Mouse (Mus musculus): ENCODE results near the gene Fggy. TPM values are rescaled to one million over a fixed set of nuclear protein-coding genes. Genes with fewer than 3 reads are reported as not detected.
A peak's percentile ranks its signal among the peaks of the same experiment; 100 is the strongest.

Gene Fggy
- polyA plus RNA-seq, 1 experiment from 2014 or later: 7.3 TPM

DNA sequence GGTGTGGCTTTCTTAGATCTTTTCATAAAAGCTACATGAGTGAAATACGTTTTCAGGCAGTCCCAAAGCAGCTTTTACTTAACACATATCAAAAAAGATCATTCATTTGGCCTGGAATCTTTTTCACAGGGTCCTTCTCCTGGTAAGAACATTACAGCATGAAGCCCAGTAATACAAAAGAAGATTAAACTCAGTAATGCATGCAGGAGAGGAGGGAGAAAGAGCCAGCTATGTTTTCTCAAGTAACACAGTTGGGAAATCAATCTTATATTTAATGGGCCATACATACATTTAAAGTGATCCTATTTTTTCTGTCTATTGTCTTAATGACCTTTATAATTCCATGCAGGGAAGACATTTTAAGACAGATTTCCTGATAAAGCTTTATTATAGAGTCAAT lies 282.6 kb downstream of the Fggy start:
- H3K4me1 ChIP-seq: no peaks in the 10 kb centered on the region
- no peaks in the 10 kb centered on the region for H3K36me3 ChIP-seq (replicated peaks)
- WGBS: 84% methylated on average over 1 of the region's 1 CpGs
- no peak for DNase-seq (ENCODE audit: low spot score)
- no peaks in the 10 kb centered on the region for H3K9me3 ChIP-seq
- no peaks in the 10 kb centered on the region for H3K27me3 ChIP-seq (replicated peaks; ENCODE audit: low read depth, poor library complexity, severe bottlenecking)
- H3K27ac ChIP-seq (replicated peaks): no peak overlapping the region
- H3K4me3 ChIP-seq: no peak overlapping the region

DNA sequence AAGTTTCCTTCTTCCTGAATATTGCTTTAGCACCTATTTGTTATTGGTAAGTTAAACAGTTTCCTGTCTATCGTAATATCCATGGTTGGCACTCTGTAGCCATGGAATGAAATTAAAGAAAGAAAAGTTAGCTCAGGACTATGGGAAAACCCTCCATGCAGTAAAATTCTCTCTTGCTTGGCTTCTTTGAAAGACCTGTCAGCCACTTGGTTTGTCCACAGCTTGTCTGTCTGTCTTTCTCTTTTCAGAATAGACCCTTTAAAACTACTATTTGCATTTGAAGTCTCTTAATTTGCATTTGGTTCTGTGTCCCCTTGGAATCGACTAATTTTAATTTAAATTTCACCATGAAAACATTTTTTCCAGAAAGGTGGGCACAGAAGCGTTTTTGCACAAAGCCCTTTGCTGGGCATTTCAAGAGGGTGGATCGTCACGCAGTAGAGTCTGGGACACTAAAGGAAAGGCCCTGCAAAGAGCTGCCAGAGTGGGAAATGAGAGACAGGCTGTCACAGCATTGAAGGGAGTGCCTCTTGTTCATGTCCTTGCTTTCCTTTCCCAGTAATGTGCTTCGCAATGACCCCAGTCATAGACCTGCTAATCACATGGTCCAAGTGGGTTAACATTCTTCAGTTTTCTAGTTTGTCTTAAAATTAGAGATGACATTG lies 283.2 kb downstream of the Fggy start:
- no peaks in the 10 kb centered on the region for H3K36me3 ChIP-seq (replicated peaks)
- H3K9me3 ChIP-seq: no peaks in the 10 kb centered on the region
- 85% methylated on average over 6 of the region's 6 CpGs for WGBS
- DNase-seq (ENCODE audit: low spot score): no peak
- H3K4me3 ChIP-seq: no peak overlapping the region
- H3K27me3 ChIP-seq (replicated peaks; ENCODE audit: low read depth, poor library complexity, severe bottlenecking): no peaks in the 10 kb centered on the region
- no peak overlapping the region for H3K27ac ChIP-seq (replicated peaks)
- peaks cover 4% of the 10 kb centered on the region for H3K4me1 ChIP-seq

DNA sequence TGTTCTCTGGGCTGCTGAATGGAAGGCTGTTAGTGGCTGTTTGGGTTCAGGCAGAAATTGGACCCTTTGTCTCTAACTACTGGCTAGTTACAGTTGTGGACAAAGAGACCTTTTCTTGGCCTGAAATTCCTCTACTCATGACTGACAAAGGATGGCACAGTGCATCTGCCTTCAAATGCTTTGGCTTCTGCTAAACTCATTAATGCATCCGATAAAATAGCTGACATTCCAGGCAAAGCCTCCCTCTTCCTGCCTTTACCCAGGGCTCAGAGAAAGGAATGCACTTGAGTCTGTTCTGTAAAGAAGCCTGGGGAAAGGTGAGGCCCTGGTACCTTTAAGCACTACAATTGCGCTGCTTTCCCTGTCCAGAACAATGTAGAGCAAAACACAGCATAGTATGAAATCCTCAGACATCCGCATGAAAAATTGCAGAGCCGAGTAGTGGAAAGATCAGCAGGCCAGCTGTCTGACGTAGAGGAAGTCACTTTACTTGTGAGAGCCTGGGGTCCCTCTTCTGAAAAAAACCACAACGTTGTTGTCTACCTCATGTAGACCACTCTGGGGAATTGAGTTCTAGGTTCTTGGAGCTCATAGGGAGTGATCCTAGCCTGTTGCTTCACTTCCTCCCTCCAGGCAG lies 288.8 kb downstream of the Fggy start:
- no peak overlapping the region for H3K4me3 ChIP-seq
- no peaks in the 10 kb centered on the region for H3K27me3 ChIP-seq (replicated peaks; ENCODE audit: low read depth, poor library complexity, severe bottlenecking)
- H3K36me3 ChIP-seq (replicated peaks): no peaks in the 10 kb centered on the region
- H3K9me3 ChIP-seq: no peaks in the 10 kb centered on the region
- peaks cover 24% of the 10 kb centered on the region for H3K4me1 ChIP-seq
- WGBS: 38% methylated on average over 6 of the region's 6 CpGs
- DNase-seq (ENCODE audit: low spot score): peak; percentile 18
- peak overlapping the region; percentile 69 for H3K27ac ChIP-seq (replicated peaks)

DNA sequence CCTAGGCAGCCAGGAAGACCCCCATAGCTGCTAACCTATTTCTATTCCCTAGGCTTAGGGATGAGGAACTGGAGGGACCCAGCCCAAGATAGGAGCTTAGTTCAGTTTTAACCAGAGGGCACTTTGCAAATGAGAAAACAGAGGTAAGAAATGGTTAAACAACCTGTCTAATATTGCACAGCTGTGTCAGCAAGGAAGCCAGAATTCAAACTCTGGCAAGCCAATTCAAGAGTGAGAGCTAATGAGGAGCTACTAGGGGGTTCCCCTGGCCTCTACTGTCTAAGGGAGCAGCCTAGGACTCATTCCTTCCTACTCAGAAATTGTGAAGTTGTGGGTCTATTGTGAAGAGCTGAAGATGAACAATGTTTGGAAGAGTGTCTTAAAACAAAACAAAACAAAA lies 289.9 kb downstream of the Fggy start:
- H3K27ac ChIP-seq (replicated peaks): no peak overlapping the region
- H3K9me3 ChIP-seq: no peaks in the 10 kb centered on the region
- peaks cover 24% of the 10 kb centered on the region for H3K4me1 ChIP-seq
- DNase-seq (ENCODE audit: low spot score): no peak
- no peak overlapping the region for H3K4me3 ChIP-seq
- H3K36me3 ChIP-seq (replicated peaks): no peaks in the 10 kb centered on the region
- no peaks in the 10 kb centered on the region for H3K27me3 ChIP-seq (replicated peaks; ENCODE audit: low read depth, poor library complexity, severe bottlenecking)

DNA sequence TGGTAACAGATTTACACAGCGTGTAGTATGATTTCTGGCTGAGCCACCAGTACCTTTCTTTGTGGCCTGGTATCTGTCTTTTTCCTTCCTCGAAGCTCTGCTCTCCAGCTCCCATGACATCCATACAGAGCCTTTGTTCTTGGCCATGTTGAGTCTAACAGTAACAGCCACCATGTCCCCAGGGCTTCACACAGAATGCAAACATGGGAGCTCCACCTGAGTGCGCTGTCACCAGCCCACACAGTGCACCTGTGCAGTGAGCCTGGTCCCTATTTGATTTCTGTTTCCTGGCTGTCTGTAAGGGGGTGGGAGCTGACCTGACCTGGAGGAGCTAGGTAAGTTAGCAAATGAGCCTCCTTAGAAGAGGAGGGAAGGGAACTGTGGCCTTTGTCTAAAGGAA lies 290.4 kb downstream of the Fggy start:
- peak overlapping the region; percentile 48 for H3K27ac ChIP-seq (replicated peaks)
- H3K36me3 ChIP-seq (replicated peaks): no peaks in the 10 kb centered on the region
- H3K4me3 ChIP-seq: no peak overlapping the region
- peaks cover 24% of the 10 kb centered on the region for H3K4me1 ChIP-seq
- no peak for DNase-seq (ENCODE audit: low spot score)
- H3K27me3 ChIP-seq (replicated peaks; ENCODE audit: low read depth, poor library complexity, severe bottlenecking): no peaks in the 10 kb centered on the region
- H3K9me3 ChIP-seq: no peaks in the 10 kb centered on the region
- 88% methylated on average over 3 of the region's 3 CpGs for WGBS

DNA sequence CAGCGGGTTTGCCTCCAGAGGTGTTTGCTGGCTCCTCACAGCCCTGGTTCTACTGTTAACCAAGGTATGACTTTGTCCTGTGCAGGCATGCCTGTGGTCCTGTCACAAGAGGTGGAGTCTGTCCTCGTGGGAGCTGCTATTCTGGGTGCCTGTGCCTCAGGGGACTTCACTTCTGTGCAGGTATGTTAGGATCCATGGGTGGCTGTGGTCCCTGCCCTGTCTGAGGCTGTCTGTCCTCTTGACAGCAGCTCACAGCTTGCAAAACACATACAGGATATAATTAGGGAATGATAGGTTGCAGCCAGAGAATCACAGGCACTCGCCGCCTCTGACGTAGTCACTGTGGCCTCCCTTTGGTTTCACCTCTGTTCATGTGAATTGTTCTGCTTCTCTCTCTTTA lies 292.2 kb downstream of the Fggy start:
- H3K4me1 ChIP-seq: peaks cover 24% of the 10 kb centered on the region
- WGBS: 79% methylated on average over 5 of the region's 5 CpGs
- H3K27me3 ChIP-seq (replicated peaks; ENCODE audit: low read depth, poor library complexity, severe bottlenecking): no peaks in the 10 kb centered on the region
- peak overlapping the region; percentile 35; the same call in 1 of the 2 replicates for H3K27ac ChIP-seq (replicated peaks)
- DNase-seq (ENCODE audit: low spot score): no peak
- H3K9me3 ChIP-seq: no peaks in the 10 kb centered on the region
- no peaks in the 10 kb centered on the region for H3K36me3 ChIP-seq (replicated peaks)
- H3K4me3 ChIP-seq: no peak overlapping the region

DNA sequence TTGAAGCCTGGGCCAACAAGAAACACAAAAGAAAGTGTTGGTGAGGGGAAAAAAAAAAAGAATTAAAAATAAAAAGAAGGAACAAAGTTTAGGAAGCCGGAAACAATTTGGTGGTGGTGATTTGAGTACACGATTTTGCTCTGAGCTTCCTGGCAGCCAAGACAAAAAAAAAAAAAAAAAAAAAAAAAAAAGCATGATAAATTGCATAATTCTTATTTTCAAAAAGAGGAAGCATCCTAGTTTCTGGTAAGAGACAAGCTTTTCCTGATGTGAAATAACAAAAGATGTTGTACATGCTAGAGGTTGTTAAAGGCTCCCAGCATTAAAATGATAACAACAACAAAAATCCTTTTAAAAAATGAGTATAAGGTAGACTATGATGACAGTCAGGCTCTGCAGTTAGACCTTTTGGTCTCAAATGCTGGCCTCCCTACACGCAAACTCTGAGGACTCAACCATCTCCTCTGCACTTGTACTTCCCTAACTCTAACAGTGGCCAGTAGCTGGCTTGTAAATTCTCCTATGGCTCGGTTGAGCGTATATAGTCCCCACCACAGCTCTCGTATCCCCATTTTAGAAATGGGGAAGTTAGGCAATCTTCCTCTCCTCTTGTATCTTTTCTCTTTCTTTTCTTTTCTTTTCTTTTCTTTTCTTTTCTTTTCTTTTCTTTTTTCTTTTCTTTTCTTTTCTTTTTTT lies 292.9 kb downstream of the Fggy start:
- H3K36me3 ChIP-seq (replicated peaks): no peaks in the 10 kb centered on the region
- H3K9me3 ChIP-seq: no peaks in the 10 kb centered on the region
- H3K27ac ChIP-seq (replicated peaks): no peak overlapping the region
- no peak for DNase-seq (ENCODE audit: low spot score)
- WGBS: 90% methylated on average over 6 of the region's 6 CpGs
- H3K4me3 ChIP-seq: no peak overlapping the region
- no peaks in the 10 kb centered on the region for H3K27me3 ChIP-seq (replicated peaks; ENCODE audit: low read depth, poor library complexity, severe bottlenecking)
- peaks cover 24% of the 10 kb centered on the region for H3K4me1 ChIP-seq

DNA sequence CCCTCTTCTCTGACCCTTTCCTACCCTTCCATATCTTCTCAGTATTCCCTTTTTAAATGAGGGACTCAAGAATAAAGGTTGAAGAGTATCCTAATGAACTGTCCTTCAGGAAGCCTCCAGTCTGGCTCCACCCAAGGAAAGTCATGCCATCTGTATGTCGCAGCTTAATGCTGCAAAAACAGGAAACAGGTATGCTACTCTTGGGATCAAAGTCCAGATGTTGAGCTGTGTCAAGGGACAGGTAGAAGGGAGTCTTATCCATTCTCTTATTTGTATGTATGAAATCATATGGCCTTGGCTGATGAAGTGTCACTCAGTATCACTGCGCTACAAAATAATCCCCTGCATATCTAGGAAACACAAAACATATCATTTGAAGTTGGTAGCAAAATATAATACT lies 294.9 kb downstream of the Fggy start:
- no peak overlapping the region for H3K27ac ChIP-seq (replicated peaks)
- H3K36me3 ChIP-seq (replicated peaks): no peaks in the 10 kb centered on the region
- H3K27me3 ChIP-seq (replicated peaks; ENCODE audit: low read depth, poor library complexity, severe bottlenecking): no peaks in the 10 kb centered on the region
- DNase-seq (ENCODE audit: low spot score): no peak
- peaks cover 3% of the 10 kb centered on the region for H3K4me1 ChIP-seq
- no peak overlapping the region for H3K4me3 ChIP-seq
- WGBS: 91% methylated on average over 2 of the region's 2 CpGs
- no peaks in the 10 kb centered on the region for H3K9me3 ChIP-seq

DNA sequence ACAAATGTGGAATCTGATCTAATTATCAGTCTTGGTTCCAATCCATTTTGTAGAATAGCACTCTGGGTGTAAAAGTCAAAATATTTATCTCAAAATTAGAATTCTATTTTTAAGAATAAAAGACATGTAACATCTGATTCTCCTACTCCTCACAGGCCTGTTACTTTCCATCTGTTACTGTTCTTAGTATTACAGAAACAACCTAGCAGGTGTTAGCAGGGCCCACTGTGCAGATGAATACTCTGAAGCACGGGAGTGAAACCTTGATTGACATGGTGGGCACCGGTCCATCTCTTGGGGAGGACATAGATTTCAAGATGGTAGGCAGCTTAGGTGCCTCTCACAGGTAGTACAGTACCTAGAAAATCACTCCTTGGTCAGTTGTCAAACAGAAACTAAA lies 298.7 kb downstream of the Fggy start:
- Histone ChIP-seq H3K4me3 (no peak overlapping the region), H3K27me3 (replicated peaks; ENCODE audit: low read depth, poor library complexity, severe bottlenecking) (no peaks in the 10 kb centered on the region), H3K4me1 (peaks cover 9% of the 10 kb centered on the region), H3K27ac (replicated peaks) (no peak overlapping the region), H3K36me3 (replicated peaks) (no peaks in the 10 kb centered on the region), H3K9me3 (no peaks in the 10 kb centered on the region)
- DNase-seq (ENCODE audit: low spot score): no peak
- WGBS: 82% methylated on average over 2 of the region's 2 CpGs

DNA sequence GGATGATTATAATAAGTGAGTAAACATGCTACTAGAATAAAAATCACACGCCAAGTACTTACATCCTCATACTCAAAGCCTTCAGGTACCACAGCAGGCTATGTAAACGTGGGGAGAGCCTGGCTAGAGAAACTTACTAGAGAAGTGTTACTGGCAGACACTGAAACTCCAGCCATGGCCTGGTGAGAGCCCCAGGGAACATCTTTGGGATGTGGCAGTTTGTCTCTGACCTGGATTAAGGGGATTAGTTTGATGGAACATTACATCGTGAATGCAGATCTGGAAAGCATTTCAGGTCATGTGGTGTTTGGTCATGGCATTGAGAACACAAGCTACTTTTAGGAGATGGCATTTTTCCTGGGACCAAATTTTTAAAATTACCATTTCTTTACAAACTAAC lies 303.3 kb downstream of the Fggy start:
- no peak overlapping the region for H3K4me3 ChIP-seq
- DNase-seq (ENCODE audit: low spot score): no peak
- H3K36me3 ChIP-seq (replicated peaks): no peaks in the 10 kb centered on the region
- H3K27me3 ChIP-seq (replicated peaks; ENCODE audit: low read depth, poor library complexity, severe bottlenecking): no peaks in the 10 kb centered on the region
- 39% methylated on average over 3 of the region's 3 CpGs for WGBS
- no peak overlapping the region for H3K27ac ChIP-seq (replicated peaks)
- no peaks in the 10 kb centered on the region for H3K9me3 ChIP-seq
- peaks cover 31% of the 10 kb centered on the region for H3K4me1 ChIP-seq

DNA sequence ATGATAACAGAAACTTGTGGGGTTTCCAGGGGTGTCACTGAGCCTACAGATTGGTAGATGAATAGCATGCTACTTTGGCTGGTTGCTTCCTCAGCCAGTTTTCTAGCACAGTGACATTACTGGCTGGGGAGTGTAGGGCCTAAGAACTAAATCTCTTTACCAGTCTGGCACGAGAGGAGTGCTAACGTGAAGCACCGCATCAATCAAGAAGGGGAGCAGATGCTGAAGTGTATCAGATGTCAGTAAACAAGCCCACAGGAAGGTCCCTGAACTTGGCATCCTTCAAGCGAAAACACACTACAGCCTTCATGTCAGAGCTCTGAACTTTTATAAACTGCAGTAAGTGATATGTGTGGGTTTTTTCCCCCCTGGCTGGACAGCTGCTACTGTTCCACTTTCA lies 303.8 kb downstream of the Fggy start:
- no peaks in the 10 kb centered on the region for H3K9me3 ChIP-seq
- no peak overlapping the region for H3K27ac ChIP-seq (replicated peaks)
- H3K36me3 ChIP-seq (replicated peaks): no peaks in the 10 kb centered on the region
- no peak for DNase-seq (ENCODE audit: low spot score)
- 23% methylated on average over 4 of the region's 4 CpGs for WGBS
- no peaks in the 10 kb centered on the region for H3K27me3 ChIP-seq (replicated peaks; ENCODE audit: low read depth, poor library complexity, severe bottlenecking)
- no peak overlapping the region for H3K4me3 ChIP-seq
- H3K4me1 ChIP-seq: peaks cover 31% of the 10 kb centered on the region

DNA sequence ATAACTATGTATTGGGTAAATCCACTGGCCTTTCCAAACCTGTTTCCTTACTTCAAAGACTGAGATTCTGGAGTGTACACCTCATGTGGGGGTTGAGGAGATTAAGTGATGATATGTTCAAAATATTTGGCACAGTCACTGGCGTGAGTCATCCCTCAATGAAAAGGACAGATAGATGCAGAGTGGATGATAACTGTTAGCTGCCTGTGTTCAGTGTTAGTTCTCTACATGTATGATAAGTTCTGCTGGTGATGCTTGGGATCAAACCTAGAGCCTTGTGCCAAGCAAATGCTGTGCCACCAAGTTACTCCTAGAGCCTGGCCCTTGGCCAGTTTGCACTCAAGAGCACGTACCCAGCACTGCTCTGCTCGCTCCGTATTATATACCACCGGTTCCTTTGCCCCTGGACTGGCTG lies 304.4 kb downstream of the Fggy start:
- Histone ChIP-seq H3K27ac (replicated peaks) (peak overlapping the region; percentile 35; the same call in 1 of the 2 replicates), H3K4me3 (no peak overlapping the region)
- 92% methylated on average over 5 of the region's 5 CpGs for WGBS

DNA sequence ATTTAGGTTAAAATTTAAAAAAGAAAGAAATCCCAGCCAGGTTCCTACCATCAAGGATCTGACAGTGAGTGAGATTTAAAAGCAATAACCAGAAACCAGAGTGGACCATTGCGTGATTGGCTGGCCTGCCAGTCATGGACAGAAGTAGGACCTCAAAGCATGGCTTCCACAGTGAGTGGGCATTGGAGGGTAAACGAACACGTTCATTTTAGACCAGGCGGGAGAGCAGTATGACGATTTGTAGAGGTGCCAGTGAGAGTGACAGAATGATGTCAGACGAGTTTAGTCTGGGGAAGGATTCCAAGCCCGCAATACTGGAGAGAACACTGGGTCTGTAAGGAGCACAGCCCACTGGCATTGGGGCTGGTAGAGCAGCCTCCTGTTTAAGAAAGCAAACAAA lies 305.0 kb downstream of the Fggy start:
- Histone ChIP-seq H3K27ac (replicated peaks) (peak overlapping the region; percentile 35; the same call in 1 of the 2 replicates), H3K4me1 (peaks cover 31% of the 10 kb centered on the region), H3K36me3 (replicated peaks) (no peaks in the 10 kb centered on the region), H3K9me3 (no peaks in the 10 kb centered on the region), H3K4me3 (no peak overlapping the region), H3K27me3 (replicated peaks; ENCODE audit: low read depth, poor library complexity, severe bottlenecking) (no peaks in the 10 kb centered on the region)
- WGBS: 79% methylated on average over 7 of the region's 7 CpGs
- no peak for DNase-seq (ENCODE audit: low spot score)

More for the DNA sequence above, 304.4 kb downstream of the Fggy start:
- H3K9me3 ChIP-seq: no peaks in the 10 kb centered on the region
- DNase-seq (ENCODE audit: low spot score): no peak
- H3K36me3 ChIP-seq (replicated peaks): no peaks in the 10 kb centered on the region
- peaks cover 31% of the 10 kb centered on the region for H3K4me1 ChIP-seq
- no peaks in the 10 kb centered on the region for H3K27me3 ChIP-seq (replicated peaks; ENCODE audit: low read depth, poor library complexity, severe bottlenecking)
